Mouse (Mus musculus) forebrain, embryonic 12.5 days (tissue): ENCODE data around the gene Gm14496. TPM values are rescaled to one million over a fixed set of nuclear protein-coding genes. Genes with fewer than 3 reads are reported as not detected.
"Not testable (repeated sequence)": the region's sequence is repeated elsewhere in the genome, so short reads cannot be mapped to it uniquely, and the experiment has no call there.

ENCODE experiments used
- ATAC-seq: fragments of 200-750 bp; cut with Nextera tagmentation; 2 replicates; pipeline ENCODE4 v1.8.0; 2017; ENCODE audit warnings: moderate TSS enrichment; ENCODE audit not compliant: low FRiP score
- H3K27ac ChIP-seq: fragments of 300-500 bp; sonication (generic); 2 replicates; pipeline ENCODE4 v1.5.1; 2016; ENCODE audit warnings: mild to moderate bottlenecking
- H3K27me3 ChIP-seq: fragments of 300-500 bp; sonication (generic); 2 replicates; pipeline ENCODE4 v1.6.1; 2016; ENCODE audit warnings: mild to moderate bottlenecking
- H3K36me3 ChIP-seq: fragments of 300-500 bp; sonication (generic); replicated peaks from 2 replicates; pipeline ENCODE4 v1.6.1; 2016; ENCODE audit warnings: mild to moderate bottlenecking
- H3K4me1 ChIP-seq: fragments of 300-500 bp; sonication (generic); 2 replicates; pipeline ENCODE4 v1.6.1; 2016
- H3K4me2 ChIP-seq: fragments of 300-500 bp; sonication (generic); 2 replicates; pipeline ENCODE4 v1.6.1; 2016; ENCODE audit warnings: mild to moderate bottlenecking, moderate library complexity
- H3K4me3 ChIP-seq: fragments of 300-500 bp; sonication (generic); replicated peaks from 2 replicates; pipeline ENCODE4 v1.5.1; 2016; ENCODE audit warnings: mild to moderate bottlenecking
- H3K9ac ChIP-seq: fragments of 300-500 bp; sonication (generic); 2 replicates; pipeline ENCODE4 v1.6.1; 2016; ENCODE audit warnings: mild to moderate bottlenecking
- H3K9me3 ChIP-seq: fragments of 300-500 bp; sonication (generic); 2 replicates; pipeline ENCODE4 v1.6.1; 2016
- WGBS: fragments of 180-500 bp; shearing (Covaris S2); methylation state at CpG from one replicate; pipeline ENCODE4 v1.1.7; 2016; 5-methylcytosine and 5-hydroxymethylcytosine counted together
- polyA plus RNA-seq: library from polyadenylated mRNA; unstranded; fragments of >200 nt; fragmentation: Nextera tagmentation; extraction: Ambion mirVana; gene quantifications from 2 replicates; pipeline ENCODE4 v1.2.1, GENCODE M21; 2016

The Gm14496 gene
- not detected in 2 replicates for polyA plus RNA-seq

GRCm38 (mm10) chr2:181990829-181991228, at the start of gene Gm14496:
Gene Gm14496, plus strand, starts transcription at chr2:181991129.
- Histone ChIP-seq H3K4me2 (no peak within 1 kb of the TSS), H3K9ac (no peak within 1 kb of the TSS), H3K9me3 (no peaks in the 10 kb centered on the region), H3K4me3 (no peak within 1 kb of the TSS), H3K4me1 (no peaks in the 10 kb centered on the region), H3K36me3 (no peaks in the 10 kb centered on the region), H3K27me3 (peaks cover 4% of the 10 kb centered on the region; the same call in 1 of the 2 replicates), H3K27ac (no peak within 1 kb of the TSS)
- WGBS = 76% methylated on average over 3 of the region's 3 CpGs
- ATAC-seq = no peak

DNA sequence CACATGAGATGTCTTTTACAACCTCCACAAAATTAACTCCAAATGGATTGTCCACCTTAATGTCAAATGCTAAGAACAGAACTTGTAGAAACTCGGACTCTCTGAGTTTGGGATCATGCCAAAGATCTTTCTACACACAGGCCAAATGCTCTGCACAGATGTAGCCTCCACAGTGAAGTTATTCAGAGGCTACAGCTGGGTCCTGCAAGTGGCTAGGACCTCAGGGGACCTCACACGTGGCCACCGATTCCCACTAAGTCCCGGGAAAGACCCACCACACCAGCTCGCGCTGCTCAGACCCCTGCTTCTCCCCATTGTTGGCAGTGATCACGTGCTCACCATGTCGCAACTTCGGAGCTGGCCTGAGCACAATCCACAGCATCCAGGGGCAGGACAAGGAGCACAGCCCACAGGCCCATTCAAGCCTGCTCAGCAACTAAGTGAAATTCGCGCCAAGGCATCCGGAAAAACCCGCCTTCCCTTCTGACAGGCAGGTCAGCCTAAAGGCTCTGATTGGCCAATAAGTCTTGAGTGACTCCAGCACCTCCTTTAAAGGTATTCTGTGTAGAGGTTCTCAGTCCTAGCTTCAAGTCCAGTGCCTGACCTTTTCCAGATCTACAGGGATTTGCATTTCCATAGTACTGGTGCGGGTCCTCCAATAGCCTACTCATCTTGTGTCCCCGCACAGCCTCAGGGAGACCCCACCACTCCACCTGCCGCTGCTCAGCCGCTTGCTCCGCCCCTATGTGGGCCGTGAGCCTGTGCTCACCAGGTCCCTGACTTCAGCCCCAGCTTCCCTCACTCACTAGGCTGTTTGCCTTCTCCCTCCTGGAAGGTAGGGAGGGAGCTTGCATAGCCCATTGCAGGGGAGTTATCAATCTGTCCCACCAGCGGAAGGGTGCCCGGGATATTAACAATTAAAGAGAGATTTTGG, 37.9 kb upstream of the Gm14496 start:
- not testable (repeated sequence) for ATAC-seq, H3K36me3 ChIP-seq, H3K9ac ChIP-seq, H3K27me3 ChIP-seq, H3K4me1 ChIP-seq, H3K9me3 ChIP-seq, H3K27ac ChIP-seq
- peak overlapping the region; percentile 26 for H3K4me3 ChIP-seq
- H3K4me2 ChIP-seq = peak overlapping the region; percentile 51
- 18% methylated on average over 21 of the region's 21 CpGs for WGBS

DNA sequence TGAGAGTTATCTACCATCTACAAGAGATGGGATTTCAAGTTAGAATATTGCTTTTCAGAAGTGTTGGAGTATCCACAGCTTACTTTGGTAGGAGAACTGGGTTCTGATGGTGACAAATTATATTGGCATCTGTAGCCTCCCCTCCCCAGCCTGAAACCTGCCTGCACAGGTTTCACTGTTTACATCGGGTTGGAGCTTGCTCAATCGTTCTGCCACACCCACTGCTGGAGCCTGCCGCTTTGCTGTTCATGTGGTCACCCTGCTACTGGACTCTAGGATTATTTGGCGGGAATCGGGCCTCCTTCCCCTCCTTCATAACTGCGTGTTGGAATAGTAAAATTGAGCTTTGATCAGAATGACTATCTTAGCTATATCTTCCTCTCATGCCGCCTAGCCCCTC, 22.5 kb upstream of the Gm14496 start:
- no peak overlapping the region for H3K4me2 ChIP-seq
- no peak for ATAC-seq
- no peaks in the 10 kb centered on the region for H3K9me3 ChIP-seq
- no peaks in the 10 kb centered on the region for H3K4me1 ChIP-seq
- H3K27me3 ChIP-seq = no peaks in the 10 kb centered on the region
- H3K4me3 ChIP-seq = no peak overlapping the region
- no peak overlapping the region for H3K9ac ChIP-seq
- H3K36me3 ChIP-seq = no peaks in the 10 kb centered on the region
- H3K27ac ChIP-seq = no peak overlapping the region
- WGBS = 75% methylated on average over 7 of the region's 7 CpGs

GRCm38 (mm10) chr2:181969187-181969586, 21.7 kb upstream of the Gm14496 start:
- Histone ChIP-seq H3K9ac (no peak overlapping the region), H3K4me1 (no peaks in the 10 kb centered on the region), H3K9me3 (no peaks in the 10 kb centered on the region), H3K36me3 (no peaks in the 10 kb centered on the region), H3K27me3 (no peaks in the 10 kb centered on the region), H3K4me3 (no peak overlapping the region), H3K27ac (no peak overlapping the region), H3K4me2 (no peak overlapping the region)
- WGBS = 98% methylated on average over 2 of the region's 2 CpGs
- ATAC-seq = no peak

- H3K4me3 ChIP-seq, H3K9me3 ChIP-seq, H3K27me3 ChIP-seq, H3K27ac ChIP-seq, H3K9ac ChIP-seq, H3K36me3 ChIP-seq, ATAC-seq, H3K4me1 ChIP-seq, H3K4me2 ChIP-seq: not testable (repeated sequence)
- WGBS = 69% methylated on average over 7 of the region's 7 CpGs
Observed at GRCm38 (mm10) chr2:181981969-181982368, 9.0 kb upstream of the Gm14496 start.

Other genes with a start within 250 kb of the Gm14496 start
- gene Myt1, start 227.8 kb upstream of the Gm14496 start, polyA plus RNA-seq = 51.9 and 60.8 TPM in 2 replicates
- gene Pcmtd2, start 153.3 kb upstream of the Gm14496 start, polyA plus RNA-seq = 36.2 and 36.9 TPM in 2 replicates
- gene Polr3k, start 126.8 kb upstream of the Gm14496 start, polyA plus RNA-seq = 100.0 and 104 TPM in 2 replicates